ENCODE assay signal across 10 mouse cellular contexts in the genomic region with DNA sequence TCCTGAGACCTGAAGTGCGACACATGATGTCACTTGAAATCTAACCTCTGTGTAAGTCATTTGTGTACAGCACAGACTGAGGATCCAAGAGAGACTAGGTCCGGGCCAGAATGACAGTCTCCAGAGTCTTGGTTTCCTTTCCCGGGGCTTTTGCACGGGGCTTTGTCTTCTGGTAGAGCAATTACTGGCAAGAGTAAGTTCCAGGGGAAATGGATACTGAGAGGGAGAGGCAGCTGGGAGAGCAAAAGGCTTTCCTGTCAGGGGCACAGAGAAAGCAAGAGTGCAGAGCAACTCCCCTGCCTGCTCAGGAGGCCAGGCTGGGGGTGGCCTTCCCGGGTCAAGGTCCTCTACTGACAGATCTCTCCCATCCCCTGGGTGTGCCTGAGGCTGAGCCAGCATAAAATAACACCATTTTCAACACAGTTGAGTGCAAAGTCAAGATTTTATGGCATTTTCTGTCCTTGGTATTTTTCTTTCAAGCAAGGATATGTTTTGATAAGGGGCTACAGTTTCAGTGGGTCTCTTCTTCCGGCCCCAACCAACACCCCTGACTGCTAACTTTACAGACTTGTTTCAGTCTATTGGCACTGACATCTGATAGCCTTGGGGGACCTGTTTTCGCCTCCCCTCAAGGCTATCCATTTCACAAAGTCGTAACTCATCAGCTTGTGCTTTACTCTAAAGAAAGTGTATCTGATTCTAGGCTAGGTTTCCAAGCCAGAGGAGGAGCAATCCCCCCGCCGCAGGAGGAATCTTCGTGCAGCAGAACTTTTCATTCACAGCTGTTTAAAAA. TPM values are rescaled to one million over a fixed set of nuclear protein-coding genes. Genes with fewer than 3 reads are reported as not detected.
DNase-seq lines count a peak whose midpoint lies in the region; ATAC-seq lines count a peak whose summit lies in the region.
"Had no signal": no experiment of that assay in that cellular context is flagged by ENCODE, and none has a peak within 500 bp of the region (broad histone marks: within the 10 kb centered on the region; RNA-seq: fewer than 3 reads in every experiment).

No protein-coding gene starts in this region.

- ATAC-seq in midbrain, embryonic 11.5 days (ENCODE audit: low FRiP score): no peak
- ATAC-seq in midbrain, embryonic 15.5 days (replicated peaks): no peak
- peak; percentile 95 for ATAC-seq in kidney, embryonic 15.5 days (replicated peaks; ENCODE audit: low FRiP score)
- no peak; the same call in 1 of the 2 replicates for ATAC-seq in stomach, embryonic 15.5 days (ENCODE audit: insufficient read depth, low FRiP score, low read depth)
- ATAC-seq: midbrain, embryonic 13.5 days had no signal

- WGBS in midbrain, embryonic 11.5 days: 76% methylated on average over 11 of the region's 11 CpGs
- WGBS in midbrain, embryonic 15.5 days: 67% methylated on average over 11 of the region's 11 CpGs
- 13% methylated on average over 11 of the region's 11 CpGs for WGBS in kidney, embryonic 15.5 days
- WGBS in stomach, embryonic 15.5 days: 46% methylated on average over 11 of the region's 11 CpGs

- no peak overlapping the region for H3K4me2 ChIP-seq in midbrain, embryonic 11.5 days
- H3K4me2 ChIP-seq in midbrain, embryonic 15.5 days: no peak overlapping the region
- no peak overlapping the region for H3K4me2 ChIP-seq in kidney, embryonic 15.5 days
- H3K4me2 ChIP-seq in stomach, embryonic 15.5 days: no peak overlapping the region
- H3K4me2 ChIP-seq: midbrain, embryonic 13.5 days had no signal

- no peaks in the 10 kb centered on the region for H3K27me3 ChIP-seq in midbrain, embryonic 11.5 days (ENCODE audit: control insufficient read depth, insufficient read depth, low read length)
- H3K27me3 ChIP-seq in midbrain, embryonic 15.5 days (replicated peaks): no peaks in the 10 kb centered on the region
- no peaks in the 10 kb centered on the region for H3K27me3 ChIP-seq in kidney, embryonic 15.5 days
- H3K27me3 ChIP-seq in stomach, embryonic 15.5 days (replicated peaks): no peaks in the 10 kb centered on the region
- H3K27me3 ChIP-seq: midbrain, embryonic 13.5 days had no signal

- H3K27ac ChIP-seq in midbrain, embryonic 11.5 days (ENCODE audit: low read depth, low read length): no peak overlapping the region
- H3K27ac ChIP-seq in midbrain, embryonic 15.5 days: no peak overlapping the region
- H3K27ac ChIP-seq in kidney, embryonic 15.5 days: peak overlapping the region; percentile 92
- 0 out of 2 replicates have a peak overlapping the region, but pooled peaks have one; percentile 28 for H3K27ac ChIP-seq in stomach, embryonic 15.5 days
- H3K27ac ChIP-seq: midbrain, embryonic 13.5 days had no signal

- peak; percentile 58 for DNase-seq in adrenal gland, adult 2 months
- no peak for DNase-seq in adrenal gland, postnatal 4 days (ENCODE audit: low spot score in 2 of 2)
- peak; percentile 86 for DNase-seq in midbrain, embryonic 11.5 days (ENCODE audit: low spot score, missing footprints)
- no peak for DNase-seq in cerebellum, postnatal 14 days
- no peak for DNase-seq in cerebellum, adult 9-10 months

- peaks cover 6% of the 10 kb centered on the region for H3K4me1 ChIP-seq in midbrain, embryonic 11.5 days (ENCODE audit: control insufficient read depth, insufficient read depth, low read length)
- H3K4me1 ChIP-seq in midbrain, embryonic 15.5 days: 0 out of 2 replicates have a peak, but pooled peaks cover 4% of the 10 kb centered on the region
- peaks cover 27% of the 10 kb centered on the region for H3K4me1 ChIP-seq in kidney, embryonic 15.5 days
- H3K4me1 ChIP-seq in stomach, embryonic 15.5 days: peaks cover 4% of the 10 kb centered on the region; the same call in 1 of the 2 replicates

- no peak overlapping the region for H3K9ac ChIP-seq in midbrain, embryonic 11.5 days (ENCODE audit: low read length)
- no peak overlapping the region for H3K9ac ChIP-seq in midbrain, embryonic 15.5 days
- no peak overlapping the region for H3K9ac ChIP-seq in kidney, embryonic 15.5 days
- H3K9ac ChIP-seq in stomach, embryonic 15.5 days: no peak overlapping the region
- H3K9ac ChIP-seq: midbrain, embryonic 13.5 days had no signal

- H3K4me3 ChIP-seq in midbrain, embryonic 11.5 days (ENCODE audit: low read depth, low read length): no peak overlapping the region
- no peak overlapping the region for H3K4me3 ChIP-seq in midbrain, embryonic 15.5 days
- no peak overlapping the region for H3K4me3 ChIP-seq in kidney, embryonic 15.5 days (replicated peaks)
- H3K4me3 ChIP-seq in stomach, embryonic 15.5 days (replicated peaks): no peak overlapping the region
- H3K4me3 ChIP-seq: erythroblast, embryonic 14.5 days; midbrain, embryonic 13.5 days had no signal

- no peaks in the 10 kb centered on the region for H3K9me3 ChIP-seq in midbrain, embryonic 11.5 days (ENCODE audit: control insufficient read depth, low read length)
- no peaks in the 10 kb centered on the region for H3K9me3 ChIP-seq in midbrain, embryonic 15.5 days
- H3K9me3 ChIP-seq in kidney, embryonic 15.5 days (replicated peaks): no peaks in the 10 kb centered on the region
- no peaks in the 10 kb centered on the region for H3K9me3 ChIP-seq in stomach, embryonic 15.5 days
- H3K9me3 ChIP-seq: midbrain, embryonic 13.5 days had no signal

- H3K36me3 ChIP-seq in midbrain, embryonic 11.5 days (ENCODE audit: control insufficient read depth, insufficient read depth, low read length): no peaks in the 10 kb centered on the region
- no peaks in the 10 kb centered on the region for H3K36me3 ChIP-seq in midbrain, embryonic 15.5 days (replicated peaks)
- no peaks in the 10 kb centered on the region for H3K36me3 ChIP-seq in kidney, embryonic 15.5 days
- no peaks in the 10 kb centered on the region for H3K36me3 ChIP-seq in stomach, embryonic 15.5 days
- H3K36me3 ChIP-seq: midbrain, embryonic 13.5 days had no signal

RNA-seq across cellular contexts. Expression of a gene that starts 21.5 kb away (rescaled TPM):
- 1 to 10 TPM; 3.3 to 3.7 TPM for total RNA-seq in adrenal gland, adult 2 months (2021)
- polyA plus RNA-seq in adrenal gland, adult 2 months (2012; rRNA removed): 2.0 and 2.4 TPM in 2 replicates
- 1 to 10 TPM; 2.1 to 3.4 TPM for total RNA-seq in adrenal gland, postnatal 4 days (2021)
- 0.32 and 0.34 TPM in 2 replicates for polyA plus RNA-seq in midbrain, embryonic 11.5 days (2014; fragmentation: Nextera tagmentation; extraction: Ambion mirVana)
- polyA plus RNA-seq in midbrain, embryonic 15.5 days (2015; fragmentation: Nextera tagmentation; extraction: Ambion mirVana): 3.6 and 3.8 TPM in 2 replicates
- 23.2 and 25.4 TPM in 2 replicates for polyA plus RNA-seq in kidney, embryonic 15.5 days (2015; fragmentation: Nextera tagmentation; extraction: Ambion mirVana)
- polyA plus RNA-seq in stomach, embryonic 15.5 days (2015; fragmentation: Nextera tagmentation; extraction: Ambion mirVana): 3.2 and 4.3 TPM in 2 replicates
- polyA plus RNA-seq: erythroblast, embryonic 14.5 days had no signal

Comparison
In these comparisons a context has a peak if more than half of its experiments do, and no peak if none do; other contexts are left out.
1. DNase-seq: peak in adrenal gland, adult 2 months (single experiment) and midbrain, embryonic 11.5 days (single experiment); none in adrenal gland, postnatal 4 days (0 of 2), cerebellum, postnatal 14 days (0 of 2) and cerebellum, adult 9-10 months (single experiment).
2. H3K27ac ChIP-seq: peak in kidney, embryonic 15.5 days (single experiment) and stomach, embryonic 15.5 days (single experiment); none in midbrain, embryonic 11.5 days (single experiment) and midbrain, embryonic 15.5 days (single experiment).